Mouse (Mus musculus) CD8-positive naive resting alpha-beta T cell, adult 2 months (primary cell): ENCODE data around the gene BC024978.

Source experiments
- DNase-seq, 2 experiments: peaks; one replicate each; pipeline ENCODE4 v3.0.0; 2022; ENCODE audit warnings: low read depth in 2 of 2, low spot score in 2 of 2

The BC024978 gene

DNA sequence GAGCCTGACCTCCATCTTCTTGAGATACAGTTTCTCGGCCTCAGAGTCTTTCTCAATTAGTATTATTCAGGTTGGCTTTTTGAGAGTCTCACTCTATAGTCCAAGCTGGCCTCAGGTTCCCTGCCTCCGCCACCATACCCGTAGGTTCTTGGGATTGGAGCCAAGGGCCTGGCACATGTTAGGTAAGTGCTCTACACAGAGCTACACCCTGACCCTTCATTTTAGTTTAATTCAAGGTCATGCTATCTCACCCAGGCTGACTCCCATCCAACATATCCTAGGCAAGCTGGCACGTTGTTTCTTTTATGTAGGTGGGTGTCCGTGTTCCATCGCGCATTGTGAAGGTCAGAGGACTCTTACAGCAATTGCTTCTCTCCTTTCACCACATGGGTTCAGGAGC, 20.7 kb upstream of the BC024978 start:
- DNase-seq, result no peak

GRCm38 (mm10) chr7:27177942-27178323, 17.6 kb upstream of the BC024978 start:
- no peak for DNase-seq

GRCm38 (mm10) chr7:27178324-27179216, 17.0 kb upstream of the BC024978 start, which contains the start of gene Rab4b:
TSS of gene Rab4b (minus strand) at chr7:27178896.
- DNase-seq, result peak; percentile 98 to 99

GRCm38 (mm10) chr7:27179217-27179918, 16.2 kb upstream of the BC024978 start:
- no peak for DNase-seq

GRCm38 (mm10) chr7:27180036-27180435, 15.5 kb upstream of the BC024978 start:
- no peak for DNase-seq

GRCm38 (mm10) chr7:27180837-27181695, 14.5 kb upstream of the BC024978 start, which contains the start of the genes Gm21983 and Mia:
TSS of gene Gm21983 (minus strand) at chr7:27181086.
TSS of gene Mia (minus strand) at chr7:27181157.
- DNase-seq, result no peak

GRCm38 (mm10) chr7:27182498-27182897, 13.1 kb upstream of the BC024978 start:
- no peak for DNase-seq

- peak; percentile 24 to 51 for DNase-seq
Measured at GRCm38 (mm10) chr7:27184964-27185363, 10.6 kb upstream of the BC024978 start.

GRCm38 (mm10) chr7:27185986-27186385, 9.6 kb upstream of the BC024978 start:
- DNase-seq, result no peak

DNA sequence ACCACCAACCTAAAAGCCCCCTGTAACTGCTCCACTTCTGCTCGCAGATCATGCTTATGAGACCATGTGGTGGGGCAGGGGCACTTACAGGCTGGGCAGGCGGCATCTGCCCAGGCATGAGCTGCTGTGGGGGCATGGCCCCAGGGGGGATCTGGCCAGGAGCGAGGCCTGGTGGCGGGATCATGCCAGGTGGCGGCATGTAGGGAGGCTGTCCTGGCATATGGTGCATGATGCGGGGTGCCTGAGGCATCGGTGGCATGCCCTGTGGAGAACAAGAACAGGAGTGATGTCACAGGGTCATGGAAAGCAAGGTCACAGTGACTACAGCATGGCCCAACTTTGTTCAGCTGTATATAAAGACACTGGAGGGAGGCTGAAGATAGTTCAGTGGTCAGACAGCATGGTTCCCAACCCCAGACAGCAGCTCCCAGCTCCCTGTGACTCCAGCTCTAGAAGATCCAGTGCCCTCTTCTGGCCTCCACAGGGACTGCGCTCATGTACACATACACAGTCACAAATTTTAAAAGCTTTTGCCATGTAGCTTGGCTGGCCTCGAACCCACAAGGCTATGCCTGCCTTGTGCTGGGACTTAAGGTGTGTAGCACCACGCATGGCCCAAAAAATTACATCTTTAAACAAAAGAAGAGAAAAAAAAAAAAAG, 6.2 kb upstream of the BC024978 start:
- DNase-seq, result no peak

DNA sequence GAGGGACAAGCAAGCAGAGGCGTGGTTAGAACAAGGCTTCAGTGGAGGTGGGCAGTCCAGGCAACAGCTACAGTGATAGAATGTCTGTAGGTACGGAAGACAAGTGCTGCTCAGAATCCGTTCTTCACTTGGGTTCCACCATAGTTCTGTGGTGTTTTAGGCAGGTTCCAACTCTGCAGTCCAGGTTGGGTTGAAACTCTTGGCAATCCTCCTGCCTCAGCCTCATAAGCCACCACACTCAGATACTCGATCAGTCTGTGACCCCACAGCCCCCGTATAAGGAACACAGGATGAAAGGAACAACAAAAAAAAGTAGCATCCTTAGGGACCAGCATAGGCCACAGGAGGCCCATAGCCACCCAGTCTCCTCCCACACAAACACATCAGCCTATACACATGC, 3.1 kb upstream of the BC024978 start:
- DNase-seq, result no peak

- no peak for DNase-seq
Measured at GRCm38 (mm10) chr7:27193731-27194130, 1.9 kb upstream of the BC024978 start.

- DNase-seq, result no peak
Measured at GRCm38 (mm10) chr7:27197136-27197535, 1.6 kb downstream of the BC024978 start.

- DNase-seq, result no peak
Measured at GRCm38 (mm10) chr7:27197634-27198033, 2.1 kb downstream of the BC024978 start.

GRCm38 (mm10) chr7:27198355-27198754, 2.8 kb downstream of the BC024978 start:
- no peak for DNase-seq

- DNase-seq, result no peak
Measured at GRCm38 (mm10) chr7:27198779-27199178, 3.2 kb downstream of the BC024978 start.

GRCm38 (mm10) chr7:27203730-27204449, 8.3 kb downstream of the BC024978 start:
- DNase-seq, result no peak

DNA sequence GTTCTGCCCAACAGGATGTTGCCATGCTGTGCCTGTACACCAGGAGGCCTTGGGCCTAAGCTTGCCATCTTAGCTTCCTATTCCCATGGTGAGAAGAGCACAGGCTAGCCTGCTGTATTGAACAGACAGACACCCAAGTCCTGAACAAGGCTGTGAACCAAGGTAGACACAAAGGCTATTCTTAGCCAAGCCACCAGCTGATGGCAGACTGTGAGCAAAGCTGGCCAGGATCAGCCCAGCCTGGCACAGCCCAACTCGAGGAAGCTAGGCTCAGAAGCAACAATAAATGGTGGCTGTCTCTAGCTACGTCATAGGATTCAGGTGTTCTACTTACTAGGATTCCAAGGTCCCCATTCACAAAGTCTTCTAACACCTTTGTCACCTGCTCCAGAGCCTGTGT, 17.0 kb downstream of the BC024978 start:
- DNase-seq, result no peak

- DNase-seq, result no peak
Measured at GRCm38 (mm10) chr7:27218586-27218985, 23.0 kb downstream of the BC024978 start.

DNA sequence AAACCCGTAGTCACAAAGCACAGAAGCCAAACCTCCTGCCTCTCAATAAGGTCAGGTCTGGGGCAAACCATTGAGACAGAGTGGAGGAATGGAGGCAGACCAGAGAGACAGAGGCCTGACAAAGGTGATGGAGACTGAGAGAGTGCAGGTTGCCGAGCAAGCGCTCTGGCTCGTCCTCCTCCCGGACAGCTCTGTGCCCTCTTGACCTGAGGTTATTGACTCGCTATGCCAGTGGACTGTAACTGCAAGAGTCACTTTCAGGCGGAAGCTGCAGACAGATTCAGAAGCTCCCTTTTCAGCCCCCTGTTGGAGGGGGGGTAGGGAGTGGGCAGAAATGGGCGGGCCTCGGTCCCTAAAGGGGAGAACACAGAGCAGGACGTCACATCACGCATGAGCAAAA, 24.4 kb downstream of the BC024978 start:
- DNase-seq, result no peak
